Mouse (Mus musculus) brown adipose tissue, adult 24 weeks (tissue): ENCODE measurements around the gene Defb25. TPM values are rescaled to one million over a fixed set of nuclear protein-coding genes. Genes with fewer than 3 reads are reported as not detected.

Experiments used
- H3K27ac ChIP-seq: fragments of 200-500 bp; replicated peaks from 2 replicates; pipeline ENCODE4 v1.5.1; 2012; ENCODE audit warnings: low read depth, mild to moderate bottlenecking, low read length
- H3K4me1 ChIP-seq: fragments of 200-500 bp; 2 replicates; pipeline ENCODE4 v1.6.1; 2012; ENCODE audit warnings: low read length, mixed read lengths; ENCODE audit not compliant: control insufficient read depth, insufficient read depth, insufficient read length
- H3K4me3 ChIP-seq: fragments of 200-500 bp; 2 replicates; pipeline ENCODE4 v1.5.1; 2012; ENCODE audit warnings: low read depth, mild to moderate bottlenecking, low read length, moderate library complexity; ENCODE audit not compliant: insufficient read depth
- polyA plus RNA-seq: library from polyadenylated mRNA; stranded (reverse); fragments of >200 nt; gene quantifications from 2 replicates; pipeline ENCODE4 v1.2.4, GENCODE M21; 2012; ENCODE audit not compliant: missing spikeins, insufficient read depth, insufficient read length

The Defb25 gene
- polyA plus RNA-seq, 1 experiment: not detected

GRCm38 (mm10) chr2:152612193-152612592 is 10.7 kb downstream of the Defb25 start:
- no peaks in the 10 kb centered on the region for H3K4me1 ChIP-seq
- no peak overlapping the region for H3K4me3 ChIP-seq
- no peak overlapping the region for H3K27ac ChIP-seq

- Histone ChIP-seq H3K4me3 (no peak overlapping the region), H3K4me1 (no peaks in the 10 kb centered on the region), H3K27ac (no peak overlapping the region)
Measured at GRCm38 (mm10) chr2:152608719-152609118, 14.1 kb downstream of the Defb25 start.

GRCm38 (mm10) chr2:152607746-152608145 is 15.1 kb downstream of the Defb25 start:
- Histone ChIP-seq H3K27ac (no peak overlapping the region), H3K4me1 (no peaks in the 10 kb centered on the region), H3K4me3 (no peak overlapping the region)

DNA sequence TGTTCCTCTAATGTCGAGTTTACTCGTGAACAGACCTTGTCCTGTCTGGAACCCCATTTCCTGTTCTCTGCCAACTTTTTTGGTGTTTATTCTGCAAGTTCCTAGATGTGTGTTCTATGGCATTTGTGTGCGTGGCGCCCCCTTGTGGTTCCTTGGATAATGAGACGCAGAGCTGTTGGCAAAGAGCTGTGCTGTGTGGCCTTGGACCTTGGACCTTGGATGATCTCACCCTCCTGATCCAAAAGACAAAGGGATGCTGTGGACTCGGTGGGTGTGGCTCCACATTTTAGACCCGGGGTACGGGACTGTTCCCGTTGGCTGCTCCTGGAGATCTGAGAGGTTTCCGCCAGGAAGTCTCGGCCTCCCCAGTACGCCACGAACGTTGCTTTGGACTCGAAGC is 18.8 kb downstream of the Defb25 start, which contains the start of gene Defb36:
Defb36 (plus strand) TSS at position 271 of the 400 bp plus-strand sequence.
- no peaks in the 10 kb centered on the region for H3K4me1 ChIP-seq
- H3K4me3 ChIP-seq: no peak within 1 kb of the TSS
- H3K27ac ChIP-seq: no peak within 1 kb of the TSS

- H3K4me1 ChIP-seq: no peaks in the 10 kb centered on the region
- no peak overlapping the region for H3K4me3 ChIP-seq
- H3K27ac ChIP-seq: no peak overlapping the region
Measured at GRCm38 (mm10) chr2:152601275-152601960, 21.4 kb downstream of the Defb25 start.

- Histone ChIP-seq H3K4me3 (no peak overlapping the region), H3K27ac (no peak overlapping the region)
Measured at GRCm38 (mm10) chr2:152600076-152600475, 22.8 kb downstream of the Defb25 start.

DNA sequence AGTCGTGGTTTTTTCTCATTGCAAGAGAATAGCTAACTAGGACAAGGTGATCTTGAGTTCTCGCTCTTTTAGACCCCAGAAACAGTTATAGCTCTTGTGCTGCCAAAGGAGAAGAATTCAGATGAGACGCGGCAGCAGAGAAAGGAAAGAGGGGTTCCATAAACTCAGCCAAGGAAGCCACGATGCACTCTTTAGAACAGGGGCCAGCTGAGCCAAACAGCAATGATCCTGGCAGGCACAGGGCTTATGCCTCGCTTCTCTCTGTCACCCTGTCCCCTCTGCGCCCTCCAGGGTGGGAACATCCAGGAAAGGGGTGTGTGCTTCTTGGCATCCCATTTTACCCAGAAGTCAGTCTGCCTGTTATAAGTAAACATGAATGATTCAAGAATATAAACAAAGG is 23.6 kb downstream of the Defb25 start, which contains the start of gene Defb45:
Defb45 (minus strand) TSS at position 101 of the 400 bp plus-strand sequence.
- H3K4me1 ChIP-seq: no peaks in the 10 kb centered on the region
- no peak within 1 kb of the TSS for H3K27ac ChIP-seq
- no peak within 1 kb of the TSS for H3K4me3 ChIP-seq

More at GRCm38 (mm10) chr2:152600076-152600475, 22.8 kb downstream of the Defb25 start:
- H3K4me1 ChIP-seq: no peaks in the 10 kb centered on the region

- H3K4me1 ChIP-seq: no peaks in the 10 kb centered on the region
- H3K27ac ChIP-seq: no peak overlapping the region
- H3K4me3 ChIP-seq: no peak overlapping the region
Measured at GRCm38 (mm10) chr2:152589021-152589420, 33.8 kb downstream of the Defb25 start.

- Histone ChIP-seq H3K27ac (no peak overlapping the region), H3K4me3 (no peak overlapping the region), H3K4me1 (no peaks in the 10 kb centered on the region)
Measured at GRCm38 (mm10) chr2:152588450-152588849, 34.4 kb downstream of the Defb25 start.

- Histone ChIP-seq H3K27ac (no peak overlapping the region), H3K4me1 (no peaks in the 10 kb centered on the region)
Measured at GRCm38 (mm10) chr2:152586926-152587560, 35.8 kb downstream of the Defb25 start.

DNA sequence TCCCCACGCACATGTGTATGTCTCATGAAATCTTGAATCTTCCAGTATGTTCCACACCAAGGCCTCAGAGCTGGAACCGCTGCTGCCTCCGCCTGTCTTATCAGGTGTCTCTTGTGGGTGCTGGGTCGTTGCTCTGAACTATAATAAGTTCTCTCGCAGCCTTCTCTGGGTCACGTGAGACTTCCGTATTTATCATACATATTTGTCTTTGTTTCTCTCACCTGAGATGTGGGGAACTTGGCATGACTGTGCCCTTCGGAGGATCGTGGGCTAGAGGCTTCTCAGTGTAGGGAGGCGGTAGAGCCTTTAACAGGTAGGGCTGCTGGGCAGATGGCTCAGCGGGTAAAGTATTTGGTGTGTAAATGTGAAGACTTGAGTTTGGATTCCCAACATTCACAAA is 42.2 kb downstream of the Defb25 start:
- H3K4me1 ChIP-seq: no peaks in the 10 kb centered on the region
- no peak overlapping the region for H3K27ac ChIP-seq
- no peak overlapping the region for H3K4me3 ChIP-seq

More at GRCm38 (mm10) chr2:152586926-152587560, 35.8 kb downstream of the Defb25 start:
- H3K4me3 ChIP-seq: no peak overlapping the region

GRCm38 (mm10) chr2:152580107-152580506 is 42.7 kb downstream of the Defb25 start, which contains the start of gene Defb19:
Gene Defb19 (minus strand): TSS chr2:152580312.
- Histone ChIP-seq H3K4me3 (no peak within 1 kb of the TSS), H3K27ac (no peak within 1 kb of the TSS), H3K4me1 (no peaks in the 10 kb centered on the region)

DNA sequence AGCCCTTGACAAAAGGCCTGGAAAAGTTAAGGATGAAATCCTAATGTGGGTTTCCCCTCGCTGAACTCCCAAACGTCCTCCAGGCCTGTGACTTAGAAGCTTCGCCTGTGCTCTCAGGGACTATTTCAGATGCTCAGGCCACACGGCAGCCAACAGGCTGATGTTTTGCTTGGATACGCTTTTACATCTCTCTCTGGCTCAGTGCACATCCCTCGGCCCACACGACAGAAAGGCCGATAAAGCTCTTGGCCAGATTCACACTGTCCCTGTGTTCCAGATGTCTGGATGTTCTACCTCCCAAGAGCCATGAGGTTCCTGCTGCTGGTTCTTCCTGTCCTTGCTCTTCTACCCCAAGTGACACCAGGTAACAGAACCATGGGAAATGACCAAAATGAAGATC is 49.4 kb downstream of the Defb25 start:
- Histone ChIP-seq H3K4me1 (no peaks in the 10 kb centered on the region), H3K4me3 (no peak overlapping the region), H3K27ac (no peak overlapping the region)
